Mouse (Mus musculus): ENCODE data around the gene Ppib. TPM values are rescaled to one million over a fixed set of nuclear protein-coding genes. Genes with fewer than 3 reads are reported as not detected.

Gene Ppib
- polyA plus RNA-seq, 1 experiment from 2014 or later: 622 TPM

DNA sequence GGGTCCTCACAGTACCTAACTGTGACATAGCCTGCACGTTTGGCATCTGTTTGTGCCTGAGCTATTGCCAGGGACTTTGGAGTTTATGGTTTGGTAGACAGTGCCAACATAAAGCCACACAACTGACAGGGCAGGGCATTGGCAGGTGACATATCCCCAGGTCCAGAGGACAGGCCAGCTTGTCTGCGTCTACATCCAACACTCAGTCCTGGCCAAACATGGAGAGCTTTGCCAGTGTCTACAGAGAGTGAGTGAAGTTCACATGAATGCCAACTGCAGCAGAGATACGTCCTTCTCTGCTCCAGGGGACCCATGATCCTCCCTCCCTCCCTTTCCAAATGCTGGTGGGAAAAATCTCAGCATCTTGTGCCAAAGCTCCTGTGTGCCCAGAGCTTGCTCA is 24.1 kb downstream of the Ppib start:
- Histone ChIP-seq H3K9me3 (ENCODE audit: control insufficient read depth, low read length) (no peaks in the 10 kb centered on the region), H3K4me1 (ENCODE audit: control insufficient read depth, insufficient read depth, low read length) (no peaks in the 10 kb centered on the region), H3K27ac (ENCODE audit: low read depth, low read length) (no peak overlapping the region), H3K9ac (ENCODE audit: low read depth, low read length) (no peak overlapping the region), H3K4me2 (replicated peaks; ENCODE audit: low read depth, low read length) (no peak overlapping the region), H3K27me3 (ENCODE audit: control insufficient read depth, insufficient read depth, low read length) (no peaks in the 10 kb centered on the region), H3K36me3 (ENCODE audit: control insufficient read depth, insufficient read depth, low read length) (peaks cover 18% of the 10 kb centered on the region), H3K4me3 (ENCODE audit: low read length) (no peak overlapping the region)
- ATAC-seq (ENCODE audit: low FRiP score, low TSS enrichment): no peak
- WGBS: 92% methylated on average over 3 of the region's 3 CpGs

DNA sequence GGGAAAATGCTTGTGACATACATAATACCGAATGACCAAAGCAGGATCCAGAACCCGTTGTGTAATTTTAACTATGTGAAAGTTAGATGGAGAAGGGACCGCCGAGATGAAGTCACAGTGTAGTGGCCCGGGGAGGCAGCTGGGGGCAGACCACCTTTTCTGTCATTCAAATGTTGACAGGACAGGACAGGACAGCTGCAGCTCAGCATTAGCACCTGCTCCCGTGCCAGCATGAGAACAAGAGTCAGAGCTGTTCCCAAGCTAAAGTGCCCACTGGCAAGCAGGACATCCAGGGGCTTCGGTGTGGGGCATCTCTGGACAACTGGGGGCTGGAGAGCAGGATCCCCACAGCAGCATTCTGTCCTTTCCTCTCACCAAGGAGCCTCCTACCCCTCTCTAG is 27.0 kb downstream of the Ppib start:
- Histone ChIP-seq H3K9ac (ENCODE audit: low read depth, low read length) (no peak overlapping the region), H3K4me2 (replicated peaks; ENCODE audit: low read depth, low read length) (no peak overlapping the region), H3K36me3 (ENCODE audit: control insufficient read depth, insufficient read depth, low read length) (peaks cover 39% of the 10 kb centered on the region), H3K9me3 (ENCODE audit: control insufficient read depth, low read length) (no peaks in the 10 kb centered on the region), H3K4me1 (ENCODE audit: control insufficient read depth, insufficient read depth, low read length) (no peaks in the 10 kb centered on the region), H3K4me3 (ENCODE audit: low read length) (no peak overlapping the region), H3K27me3 (ENCODE audit: control insufficient read depth, insufficient read depth, low read length) (no peaks in the 10 kb centered on the region), H3K27ac (ENCODE audit: low read depth, low read length) (no peak overlapping the region)
- ATAC-seq (ENCODE audit: low FRiP score, low TSS enrichment): no peak
- WGBS: 97% methylated on average over 7 of the region's 7 CpGs

DNA sequence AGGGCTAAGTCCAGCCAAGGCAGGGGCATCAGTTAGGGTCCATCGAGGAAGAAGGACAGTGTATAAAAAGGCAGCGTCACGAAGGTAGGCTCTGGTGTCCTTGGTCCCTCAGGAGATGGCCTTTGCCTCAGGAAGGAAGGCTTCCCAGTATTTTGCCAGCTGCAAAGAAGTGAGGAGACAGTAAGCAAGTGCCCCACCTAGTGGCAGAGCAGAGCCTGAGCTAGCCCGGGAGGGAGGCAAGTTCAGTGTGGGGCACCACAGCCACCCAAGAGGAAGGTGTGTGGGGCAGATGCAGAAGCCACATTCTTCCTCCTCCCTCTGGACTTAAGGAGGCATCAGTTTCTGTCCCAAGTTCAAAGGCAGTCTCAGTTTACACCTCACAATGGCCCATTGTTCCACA is 28.4 kb downstream of the Ppib start:
- 46% methylated on average over 4 of the region's 4 CpGs for WGBS
- Histone ChIP-seq H3K27ac (ENCODE audit: low read depth, low read length) (no peak overlapping the region), H3K27me3 (ENCODE audit: control insufficient read depth, insufficient read depth, low read length) (no peaks in the 10 kb centered on the region), H3K36me3 (ENCODE audit: control insufficient read depth, insufficient read depth, low read length) (peaks cover 52% of the 10 kb centered on the region), H3K9ac (ENCODE audit: low read depth, low read length) (no peak overlapping the region), H3K4me2 (replicated peaks; ENCODE audit: low read depth, low read length) (no peak overlapping the region), H3K4me1 (ENCODE audit: control insufficient read depth, insufficient read depth, low read length) (no peaks in the 10 kb centered on the region), H3K4me3 (ENCODE audit: low read length) (no peak overlapping the region), H3K9me3 (ENCODE audit: control insufficient read depth, low read length) (no peaks in the 10 kb centered on the region)
- ATAC-seq (ENCODE audit: low FRiP score, low TSS enrichment): peak; percentile 51; the same call in 1 of the 2 replicates

DNA sequence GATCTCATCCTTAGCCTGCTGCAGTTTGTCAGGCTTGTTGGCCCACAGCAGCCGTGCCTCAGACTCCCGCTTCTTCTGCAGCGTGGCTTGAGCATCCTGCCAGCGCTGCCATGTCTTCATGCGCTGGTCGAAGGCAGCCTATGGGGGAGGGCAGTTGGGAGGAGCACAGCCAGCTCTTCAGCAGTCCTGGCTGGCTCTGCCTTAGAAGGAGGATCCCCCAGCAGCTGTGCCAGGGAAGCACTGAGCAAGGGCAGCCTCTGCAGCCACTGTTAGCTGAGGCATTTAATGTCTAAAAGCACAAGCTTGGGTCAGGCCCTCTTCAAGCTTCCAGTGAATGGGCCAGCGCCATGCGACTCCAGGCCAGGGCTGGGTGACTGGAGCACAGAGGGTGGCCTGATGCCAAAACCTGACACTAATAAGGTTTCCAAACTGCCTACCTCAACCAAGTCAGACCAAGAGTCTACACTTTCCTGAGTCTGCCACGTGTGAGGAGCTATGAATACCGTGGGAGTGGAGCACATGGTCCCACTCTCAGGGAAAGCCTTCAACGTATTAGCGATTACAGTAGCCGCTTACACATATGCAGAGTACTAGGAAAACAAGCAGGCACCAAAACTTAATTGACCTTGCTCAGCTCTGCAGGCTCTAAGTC is 30.7 kb downstream of the Ppib start:
- ATAC-seq (ENCODE audit: low FRiP score, low TSS enrichment): no peak
- H3K36me3 ChIP-seq (ENCODE audit: control insufficient read depth, insufficient read depth, low read length): peaks cover 74% of the 10 kb centered on the region
- no peak overlapping the region for H3K9ac ChIP-seq (ENCODE audit: low read depth, low read length)
- H3K27ac ChIP-seq (ENCODE audit: low read depth, low read length): no peak overlapping the region
- no peaks in the 10 kb centered on the region for H3K9me3 ChIP-seq (ENCODE audit: control insufficient read depth, low read length)
- H3K4me3 ChIP-seq (ENCODE audit: low read length): no peak overlapping the region
- H3K4me2 ChIP-seq (replicated peaks; ENCODE audit: low read depth, low read length): no peak overlapping the region
- H3K27me3 ChIP-seq (ENCODE audit: control insufficient read depth, insufficient read depth, low read length): no peaks in the 10 kb centered on the region
- 84% methylated on average over 13 of the region's 13 CpGs for WGBS
- no peaks in the 10 kb centered on the region for H3K4me1 ChIP-seq (ENCODE audit: control insufficient read depth, insufficient read depth, low read length)

DNA sequence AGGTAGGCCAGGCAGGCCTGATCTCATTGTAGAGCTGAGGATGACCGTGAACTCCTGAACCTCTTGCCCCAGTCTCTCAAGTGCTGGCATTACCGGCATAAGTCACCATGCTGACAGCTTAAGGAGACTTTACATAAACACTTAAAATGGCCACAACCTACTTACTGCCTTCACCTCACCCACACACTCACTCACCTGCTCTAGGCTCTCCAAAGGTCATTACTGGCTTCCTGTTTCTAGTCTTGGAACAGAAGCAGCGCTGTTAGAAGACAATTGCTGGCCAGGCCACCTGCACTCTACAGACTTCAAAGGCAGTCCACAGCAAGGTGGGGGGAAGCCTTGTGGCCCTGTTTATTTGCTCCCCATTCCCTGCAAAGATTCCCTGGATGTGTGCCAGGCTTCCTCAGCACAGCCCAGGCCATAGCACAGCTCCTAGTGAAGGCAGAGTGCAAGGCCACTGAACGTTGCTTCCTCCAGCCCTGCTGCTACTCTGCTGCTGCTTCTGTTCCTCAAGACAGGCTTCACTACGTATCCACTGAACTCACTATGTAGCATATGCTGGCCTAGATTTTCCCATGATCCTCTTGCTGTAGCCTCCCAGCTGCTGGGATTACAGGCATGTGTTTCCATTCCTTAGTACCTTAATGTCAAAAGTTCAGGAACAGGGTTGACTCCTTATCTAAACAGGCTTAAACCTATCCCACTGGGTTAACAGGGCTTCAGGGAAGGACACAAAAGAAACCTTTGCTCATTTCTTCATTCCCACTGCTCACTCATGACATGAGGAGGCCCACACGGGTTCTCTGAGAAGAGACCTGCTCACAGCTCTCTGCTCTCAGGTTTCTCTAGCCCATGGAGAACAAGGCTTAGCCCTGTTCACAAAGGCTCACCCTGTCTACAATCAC is 31.6 kb downstream of the Ppib start:
- ATAC-seq (ENCODE audit: low FRiP score, low TSS enrichment): peak; percentile 44; the same call in 1 of the 2 replicates
- Histone ChIP-seq H3K9ac (ENCODE audit: low read depth, low read length) (no peak overlapping the region), H3K27ac (ENCODE audit: low read depth, low read length) (peak overlapping the region; percentile 12; the same call in 1 of the 2 replicates), H3K9me3 (ENCODE audit: control insufficient read depth, low read length) (no peaks in the 10 kb centered on the region), H3K4me2 (replicated peaks; ENCODE audit: low read depth, low read length) (no peak overlapping the region), H3K4me1 (ENCODE audit: control insufficient read depth, insufficient read depth, low read length) (no peaks in the 10 kb centered on the region), H3K4me3 (ENCODE audit: low read length) (no peak overlapping the region), H3K27me3 (ENCODE audit: control insufficient read depth, insufficient read depth, low read length) (no peaks in the 10 kb centered on the region), H3K36me3 (ENCODE audit: control insufficient read depth, insufficient read depth, low read length) (peaks cover 80% of the 10 kb centered on the region)
- WGBS: 67% methylated on average over 6 of the region's 6 CpGs

DNA sequence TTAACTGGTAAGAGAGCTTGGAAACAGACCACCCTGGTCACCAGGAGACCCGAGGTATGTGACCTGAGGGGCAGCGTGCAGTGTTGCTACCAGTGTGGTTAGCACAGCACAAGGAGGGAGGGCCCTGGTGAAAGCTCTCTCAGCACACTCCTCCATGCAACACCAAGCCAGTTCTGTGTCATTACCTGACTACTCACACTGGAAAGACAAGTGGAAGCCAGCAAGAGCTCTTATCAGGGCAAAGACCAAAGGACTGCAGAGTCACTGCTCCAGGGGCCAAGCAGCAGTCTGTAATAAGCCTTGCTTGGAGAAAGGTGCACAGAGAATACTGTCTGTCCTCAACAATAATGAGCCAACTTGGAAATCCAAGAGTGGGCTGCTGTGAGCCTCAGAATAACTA is 32.6 kb downstream of the Ppib start:
- ATAC-seq (ENCODE audit: low FRiP score, low TSS enrichment): no peak
- no peaks in the 10 kb centered on the region for H3K9me3 ChIP-seq (ENCODE audit: control insufficient read depth, low read length)
- no peak overlapping the region for H3K4me3 ChIP-seq (ENCODE audit: low read length)
- H3K36me3 ChIP-seq (ENCODE audit: control insufficient read depth, insufficient read depth, low read length): peaks cover 84% of the 10 kb centered on the region
- no peak overlapping the region for H3K9ac ChIP-seq (ENCODE audit: low read depth, low read length)
- no peak overlapping the region for H3K4me2 ChIP-seq (replicated peaks; ENCODE audit: low read depth, low read length)
- no peaks in the 10 kb centered on the region for H3K27me3 ChIP-seq (ENCODE audit: control insufficient read depth, insufficient read depth, low read length)
- WGBS: 86% methylated on average over 2 of the region's 2 CpGs
- no peaks in the 10 kb centered on the region for H3K4me1 ChIP-seq (ENCODE audit: control insufficient read depth, insufficient read depth, low read length)
- H3K27ac ChIP-seq (ENCODE audit: low read depth, low read length): 0 out of 2 replicates have a peak overlapping the region, but pooled peaks have one; percentile 12

DNA sequence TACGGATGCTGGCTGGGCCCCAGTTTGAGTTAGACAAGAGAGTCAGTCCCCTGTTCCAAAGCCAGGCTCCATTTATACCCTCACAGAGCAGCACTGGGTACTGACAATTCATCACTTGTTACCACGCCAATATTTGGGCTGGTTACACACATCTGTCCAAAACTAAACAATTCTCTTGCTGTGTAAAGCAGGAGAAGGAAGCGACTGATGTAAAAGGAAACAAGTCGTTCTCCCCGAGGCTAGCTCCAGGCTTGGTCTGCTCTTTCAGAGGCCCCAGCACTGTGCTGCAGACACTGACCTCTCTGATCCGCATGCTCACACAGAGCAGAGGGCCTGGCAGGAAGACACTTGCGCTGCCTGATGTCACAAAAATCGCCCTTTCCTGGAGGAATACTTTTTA is 41.6 kb downstream of the Ppib start:
- Histone ChIP-seq H3K9me3 (ENCODE audit: control insufficient read depth, low read length) (no peaks in the 10 kb centered on the region), H3K4me2 (replicated peaks; ENCODE audit: low read depth, low read length) (no peak overlapping the region), H3K27me3 (ENCODE audit: control insufficient read depth, insufficient read depth, low read length) (no peaks in the 10 kb centered on the region), H3K36me3 (ENCODE audit: control insufficient read depth, insufficient read depth, low read length) (peaks cover 74% of the 10 kb centered on the region), H3K4me3 (ENCODE audit: low read length) (no peak overlapping the region), H3K4me1 (ENCODE audit: control insufficient read depth, insufficient read depth, low read length) (no peaks in the 10 kb centered on the region), H3K27ac (ENCODE audit: low read depth, low read length) (no peak overlapping the region), H3K9ac (ENCODE audit: low read depth, low read length) (no peak overlapping the region)
- no peak for ATAC-seq (ENCODE audit: low FRiP score, low TSS enrichment)
- 84% methylated on average over 8 of the region's 8 CpGs for WGBS

DNA sequence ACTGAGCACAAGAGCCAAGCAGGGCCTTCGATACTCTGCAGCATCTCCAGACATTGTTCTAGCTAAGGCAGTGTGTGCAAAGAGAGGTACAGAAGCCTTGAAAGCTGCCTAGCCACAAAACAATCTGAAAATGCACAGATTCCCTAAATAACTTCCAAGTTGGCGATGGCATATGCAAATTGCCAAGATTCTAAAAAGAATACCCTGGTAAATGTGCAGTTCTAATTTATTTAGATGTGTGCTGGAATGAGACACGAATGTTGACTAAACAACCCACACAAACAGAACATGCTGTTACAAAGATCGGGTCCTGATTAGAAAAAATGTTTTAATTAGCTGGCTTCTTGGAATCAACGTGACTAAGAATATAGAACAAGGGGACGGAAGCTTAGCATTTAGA is 42.6 kb downstream of the Ppib start:
- Histone ChIP-seq H3K9me3 (ENCODE audit: control insufficient read depth, low read length) (no peaks in the 10 kb centered on the region), H3K9ac (ENCODE audit: low read depth, low read length) (no peak overlapping the region), H3K4me2 (replicated peaks; ENCODE audit: low read depth, low read length) (no peak overlapping the region), H3K27ac (ENCODE audit: low read depth, low read length) (no peak overlapping the region), H3K4me3 (ENCODE audit: low read length) (no peak overlapping the region), H3K36me3 (ENCODE audit: control insufficient read depth, insufficient read depth, low read length) (peaks cover 71% of the 10 kb centered on the region), H3K27me3 (ENCODE audit: control insufficient read depth, insufficient read depth, low read length) (no peaks in the 10 kb centered on the region), H3K4me1 (ENCODE audit: control insufficient read depth, insufficient read depth, low read length) (no peaks in the 10 kb centered on the region)
- no peak for ATAC-seq (ENCODE audit: low FRiP score, low TSS enrichment)
- WGBS: 92% methylated on average over 6 of the region's 6 CpGs

DNA sequence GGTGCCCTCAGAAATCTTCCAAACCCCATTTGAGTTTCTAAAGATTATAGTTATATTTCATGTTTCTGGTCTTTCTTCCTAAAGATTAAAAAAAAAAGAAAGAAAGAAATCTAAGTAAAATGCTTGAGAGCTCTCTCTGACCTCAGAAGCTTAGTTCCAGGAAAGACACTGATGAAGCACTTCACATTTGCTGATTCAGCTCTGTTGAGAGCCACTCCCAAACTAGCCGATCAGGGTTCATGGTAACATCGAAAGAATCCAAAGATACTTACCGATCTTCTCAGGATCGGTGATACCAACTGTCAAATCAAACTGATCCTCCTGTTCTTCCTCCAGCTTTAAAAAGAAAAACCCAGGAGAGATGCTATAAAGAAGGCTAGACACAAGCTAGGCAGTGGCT is 44.6 kb downstream of the Ppib start:
- 93% methylated on average over 4 of the region's 4 CpGs for WGBS
- ATAC-seq (ENCODE audit: low FRiP score, low TSS enrichment): no peak
- H3K9me3 ChIP-seq (ENCODE audit: control insufficient read depth, low read length): no peaks in the 10 kb centered on the region
- no peak overlapping the region for H3K4me2 ChIP-seq (replicated peaks; ENCODE audit: low read depth, low read length)
- H3K4me1 ChIP-seq (ENCODE audit: control insufficient read depth, insufficient read depth, low read length): no peaks in the 10 kb centered on the region
- no peak overlapping the region for H3K9ac ChIP-seq (ENCODE audit: low read depth, low read length)
- H3K4me3 ChIP-seq (ENCODE audit: low read length): no peak overlapping the region
- peaks cover 79% of the 10 kb centered on the region for H3K36me3 ChIP-seq (ENCODE audit: control insufficient read depth, insufficient read depth, low read length)
- no peak overlapping the region for H3K27ac ChIP-seq (ENCODE audit: low read depth, low read length)
- no peaks in the 10 kb centered on the region for H3K27me3 ChIP-seq (ENCODE audit: control insufficient read depth, insufficient read depth, low read length)
